Mouse (Mus musculus) heart, postnatal 36 days (tissue): ENCODE results near the gene Plk2. TPM values are rescaled to one million over a fixed set of nuclear protein-coding genes. Genes with fewer than 3 reads are reported as not detected.

ENCODE experiments used
- total RNA-seq, 2 experiments: library from RNA; stranded (reverse); gene quantifications; 2 replicates each; pipeline ENCODE4 v1.2.3; 2021

Plk2 gene
- total RNA-seq, 2 experiments from 2014 or later = 26.0 to 34.9 TPM

Other genes with a start within 250 kb of the Plk2 start
- gene Rab3c, start 114.0 kb upstream of the Plk2 start, total RNA-seq = under 1 TPM in 1 of 2 experiments, not detected in 1; 0.08 TPM
- under 1 TPM in 1 of 2 experiments, not detected in 1; 0.24 TPM for gene Gapt, start 37.8 kb upstream of the Plk2 start, total RNA-seq